Mouse (Mus musculus) fat pad, adult 2 months (tissue): ENCODE measurements at regions not wholly inside any gene's neighbourhood (a gene's known extent, or its start where the extent isn't known, plus 50 kb on each side); places are given as distances from the start of the nearest gene placed in this dataset.

Source experiments
- DNase-seq: peaks from one replicate; pipeline ENCODE4 v3.0.0-alpha.2; 2011; ENCODE audit warnings: low read depth, low spot score; ENCODE audit errors: extremely low read depth

- no peak for DNase-seq
Measured at GRCm38 (mm10) chr13:73131270-73131669, 129.0 kb upstream of the Irx4 start.

DNA sequence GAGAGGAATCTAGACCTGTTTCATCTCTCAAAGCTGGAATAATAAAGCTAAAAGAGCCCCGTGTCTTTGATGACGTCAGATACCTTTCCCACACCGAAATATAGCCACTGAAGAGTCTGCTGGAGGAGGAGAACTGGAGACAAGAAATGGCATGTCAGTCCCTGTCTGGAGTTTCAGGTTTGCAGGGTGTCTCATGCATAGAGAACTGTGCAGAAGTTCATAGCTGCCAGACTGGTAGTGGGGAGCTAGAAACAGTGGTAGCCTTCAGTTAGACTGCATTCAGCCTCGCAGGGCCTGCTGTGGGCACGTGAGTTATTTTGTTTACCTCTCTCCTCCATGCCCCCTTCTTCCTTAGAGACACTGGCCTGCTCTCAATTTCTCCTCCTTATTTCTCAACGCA is 127.5 kb upstream of the Irx4 start:
- DNase-seq: no peak

DNA sequence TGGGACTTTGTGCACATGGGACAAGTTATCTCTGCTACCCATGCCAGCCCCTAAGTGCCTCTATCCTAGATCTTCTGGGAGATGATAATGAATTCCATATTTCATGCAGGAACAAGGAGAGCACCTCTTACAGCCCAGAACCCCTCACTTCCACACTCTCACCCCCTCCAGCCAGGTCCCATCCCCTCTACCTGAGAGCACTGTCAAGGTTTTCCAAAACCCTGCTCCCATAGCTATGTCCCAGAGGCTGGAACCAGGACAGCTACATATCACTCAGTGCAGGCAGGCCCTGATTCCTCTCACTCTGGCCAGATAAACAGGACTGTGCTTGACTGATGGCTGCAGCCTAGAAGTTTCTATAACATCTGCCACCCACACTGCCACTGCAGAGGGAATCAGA is 125.3 kb upstream of the Irx4 start:
- no peak for DNase-seq

DNA sequence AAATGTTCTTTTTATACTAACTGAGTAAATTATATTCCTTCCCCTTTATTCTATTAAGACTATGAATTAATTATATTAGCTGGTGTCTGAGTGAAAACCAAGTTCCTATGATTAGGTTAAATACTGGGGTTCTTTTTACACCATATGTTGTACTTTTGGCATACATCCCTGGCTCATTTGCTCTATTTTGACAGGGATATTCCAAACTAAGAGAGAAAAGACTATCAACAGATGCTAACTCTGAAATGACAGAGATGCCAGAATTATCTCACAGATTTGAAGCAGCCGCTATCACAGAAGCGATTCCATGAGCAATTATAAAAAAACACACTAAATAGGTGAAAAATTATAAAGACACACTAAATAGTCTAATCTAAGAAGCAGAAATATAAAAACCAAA is 119.0 kb upstream of the Irx4 start:
- no peak for DNase-seq

DNA sequence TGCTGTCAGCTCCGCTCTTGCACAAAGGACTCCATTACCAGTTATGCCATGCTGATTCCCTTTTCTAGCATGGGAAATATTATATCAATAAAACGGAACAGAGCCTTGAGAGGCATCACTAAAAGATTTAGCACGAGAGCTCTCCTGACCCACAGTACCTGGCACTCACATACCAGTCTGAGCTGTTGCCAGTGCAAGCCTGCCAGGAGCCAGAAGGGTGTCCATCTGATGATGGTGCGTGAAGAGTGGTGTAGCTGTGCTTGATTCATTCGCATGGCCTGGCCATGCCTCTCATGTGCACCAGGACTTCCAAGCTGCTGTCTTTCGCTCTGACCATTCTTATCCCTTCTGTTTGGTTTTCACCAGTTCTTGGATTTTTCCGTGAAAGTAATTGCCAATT is 102.3 kb upstream of the Irx4 start:
- DNase-seq: no peak

GRCm38 (mm10) chr13:73159454-73159853 is 100.8 kb upstream of the Irx4 start:
- no peak for DNase-seq

- DNase-seq: no peak
Measured at GRCm38 (mm10) chr13:73159865-73160264, 100.4 kb upstream of the Irx4 start.

- peak; percentile 2 for DNase-seq
Measured at GRCm38 (mm10) chr13:73160289-73160688, 100.0 kb upstream of the Irx4 start.

- no peak for DNase-seq
Measured at GRCm38 (mm10) chr13:73170301-73170700, 90.0 kb upstream of the Irx4 start.

- no peak for DNase-seq
Measured at GRCm38 (mm10) chr13:73207931-73208448, 52.3 kb upstream of the Irx4 start.
